Mouse (Mus musculus): ENCODE data around the gene Ttll3.

Ttll3 gene

DNA sequence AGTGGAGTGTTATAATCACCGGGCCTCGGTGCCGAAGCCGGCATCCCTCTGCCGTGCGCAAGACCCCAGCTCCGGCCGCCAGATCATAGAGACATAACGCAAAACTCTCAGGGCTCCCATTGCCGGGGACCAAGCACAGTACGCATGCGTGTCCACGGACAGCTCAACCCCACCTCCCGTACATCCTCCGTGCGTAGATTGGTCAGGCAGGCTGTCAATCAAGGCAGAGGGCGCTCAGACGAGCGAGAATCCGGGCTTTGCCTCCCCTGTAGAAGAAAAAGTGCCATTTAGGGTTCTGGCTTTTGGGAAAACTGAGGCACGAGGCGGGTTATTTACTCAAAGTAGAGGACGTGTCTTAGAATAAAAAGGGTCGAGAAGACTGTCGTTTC, 30.1 kb downstream of the Ttll3 start, which contains the start of gene Rpusd3:
Gene Rpusd3, minus strand, starts transcription at position 142 of the 389 bp plus-strand sequence.
- DNase-seq (ENCODE audit: low spot score in 2 of 2), result peak; percentile 97 to 99

DNA sequence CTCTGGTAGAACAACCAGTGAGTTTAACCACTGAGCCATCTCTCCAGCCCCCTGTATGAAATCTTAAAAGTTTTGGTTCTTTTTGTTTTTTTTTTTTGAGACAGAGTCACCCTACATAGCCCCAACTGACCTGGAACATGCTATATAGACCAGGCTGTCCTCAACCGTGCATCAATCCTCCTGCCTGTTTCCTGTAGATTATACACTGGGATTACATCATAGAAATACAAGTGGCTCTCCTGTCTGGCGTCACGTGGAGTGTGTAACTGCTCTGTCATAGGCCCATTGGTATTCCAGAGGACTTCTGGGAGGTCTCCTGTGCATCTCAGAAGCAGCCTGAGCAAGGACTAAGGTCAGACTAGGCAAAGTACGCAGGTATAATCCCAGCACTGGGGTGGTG, 33.9 kb downstream of the Ttll3 start:
- DNase-seq (ENCODE audit: low spot score in 2 of 2), result no peak

DNA sequence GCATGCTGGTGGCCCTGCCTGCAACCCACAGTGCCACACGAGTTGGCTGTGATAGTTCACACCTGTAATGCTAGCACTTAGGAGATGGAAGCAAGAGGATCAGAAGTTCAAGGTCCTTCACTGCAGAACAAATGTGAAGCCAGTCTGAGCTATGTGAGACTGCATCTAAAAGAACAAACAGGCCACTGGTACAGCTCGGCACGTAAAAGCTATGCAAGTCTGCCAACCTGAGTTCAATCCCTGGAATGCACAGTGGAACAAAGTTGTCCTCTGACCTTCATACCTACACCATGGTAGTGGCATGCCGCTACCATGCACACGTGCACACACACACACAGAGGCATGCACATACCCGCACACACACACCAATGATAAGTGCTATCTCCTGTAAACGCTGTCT, 35.1 kb downstream of the Ttll3 start:
- no peak for DNase-seq (ENCODE audit: low spot score in 2 of 2)

DNA sequence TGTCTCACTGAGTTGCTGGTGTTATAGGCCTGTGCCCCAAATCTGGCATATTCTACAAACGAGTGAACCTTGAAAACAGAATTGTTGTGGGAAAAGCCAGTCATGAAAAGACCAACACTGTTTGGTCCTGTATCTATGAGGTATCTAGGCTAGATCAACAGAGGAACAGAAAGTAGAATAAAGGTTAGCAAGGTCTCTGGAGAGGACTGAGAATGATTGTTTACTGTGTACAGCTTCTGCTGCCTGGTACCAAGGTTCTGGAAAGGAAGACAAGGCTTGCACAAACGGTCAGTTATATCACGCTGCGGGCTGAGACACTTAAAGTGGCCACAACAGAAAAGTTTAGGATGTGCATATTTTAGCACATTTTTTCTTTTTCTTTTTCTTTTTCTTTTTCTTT, 37.6 kb downstream of the Ttll3 start:
- DNase-seq (ENCODE audit: low spot score in 2 of 2), result no peak

DNA sequence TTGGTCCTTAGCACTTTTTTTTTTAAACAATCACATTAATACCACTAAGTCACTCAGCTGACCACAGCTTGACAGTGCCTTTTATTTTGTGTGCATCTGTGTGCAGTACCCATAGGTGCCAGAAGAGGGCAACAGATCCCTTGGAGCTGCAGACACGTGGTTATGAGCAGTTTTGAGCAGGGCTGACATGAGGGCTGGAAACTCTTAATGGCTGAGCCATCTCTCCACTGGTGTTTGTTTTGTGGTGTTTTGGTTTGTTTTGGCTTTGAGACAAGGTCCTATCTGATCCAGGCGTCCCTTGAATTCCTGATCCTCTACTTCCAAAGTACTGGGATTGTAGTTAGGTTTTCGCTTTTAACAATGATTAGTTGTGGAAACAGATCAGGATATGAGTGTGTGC, 38.3 kb downstream of the Ttll3 start:
- DNase-seq (ENCODE audit: low spot score in 2 of 2), result no peak

DNA sequence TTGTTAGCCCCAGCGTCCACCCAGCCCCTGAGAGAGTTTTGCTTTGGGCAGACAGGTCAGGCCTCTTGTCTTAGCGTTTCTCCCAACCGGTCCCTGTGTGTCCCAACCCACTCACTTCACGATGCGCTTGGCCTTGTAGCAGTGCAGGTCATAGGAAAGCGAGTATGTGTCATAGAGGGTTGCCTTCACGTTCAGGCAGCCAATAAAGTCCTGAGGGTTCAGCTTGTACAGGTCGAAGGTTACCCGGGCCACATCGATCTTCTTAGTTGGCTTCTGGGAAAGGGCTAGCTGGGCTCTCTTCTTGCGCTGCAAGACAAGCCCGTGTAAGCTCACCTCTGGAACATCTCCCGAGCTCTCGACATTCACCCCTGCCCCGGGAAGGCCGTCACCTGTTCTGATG, 38.9 kb downstream of the Ttll3 start:
- no peak for DNase-seq (ENCODE audit: low spot score in 2 of 2)

DNA sequence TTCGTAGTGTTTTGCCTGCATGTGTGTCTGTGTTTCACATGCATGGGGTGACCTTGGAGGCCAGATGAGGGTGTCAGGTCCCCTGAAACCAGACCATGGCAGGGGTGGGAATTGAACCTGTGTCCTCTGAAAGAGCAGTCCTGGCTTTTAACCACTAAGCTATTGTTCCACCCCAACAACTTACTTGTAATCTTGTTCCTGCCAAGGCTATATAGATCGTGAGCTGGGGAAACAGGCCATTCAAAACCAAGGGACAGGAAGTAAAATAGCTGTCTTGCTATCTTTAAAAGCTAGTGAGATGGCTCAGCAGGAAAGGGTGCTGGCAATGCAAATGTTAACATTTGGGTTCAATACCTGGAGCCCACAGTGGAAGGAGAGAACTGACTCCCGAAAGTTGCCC, 40.9 kb downstream of the Ttll3 start:
- DNase-seq (ENCODE audit: low spot score in 2 of 2), result no peak

DNA sequence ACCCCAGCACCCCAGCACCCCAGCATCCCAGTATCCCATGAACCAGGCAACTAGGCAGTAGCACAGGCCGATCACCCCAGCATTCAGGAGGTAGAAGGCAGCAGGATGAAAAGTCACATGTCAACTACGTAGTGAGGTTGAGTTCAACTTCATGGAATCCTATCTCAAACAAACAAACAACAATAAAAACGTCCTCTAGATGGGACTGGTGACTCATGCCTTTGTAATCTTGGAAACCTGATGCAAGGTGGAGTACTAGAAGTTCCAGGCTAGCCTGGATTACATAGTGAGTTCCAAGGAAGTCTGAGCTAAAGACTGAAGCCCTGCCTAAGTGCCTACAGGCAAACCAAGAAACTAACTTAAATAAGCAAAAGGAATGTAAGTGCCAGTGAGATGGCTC, 41.8 kb downstream of the Ttll3 start:
- DNase-seq (ENCODE audit: low spot score in 2 of 2), result no peak

DNA sequence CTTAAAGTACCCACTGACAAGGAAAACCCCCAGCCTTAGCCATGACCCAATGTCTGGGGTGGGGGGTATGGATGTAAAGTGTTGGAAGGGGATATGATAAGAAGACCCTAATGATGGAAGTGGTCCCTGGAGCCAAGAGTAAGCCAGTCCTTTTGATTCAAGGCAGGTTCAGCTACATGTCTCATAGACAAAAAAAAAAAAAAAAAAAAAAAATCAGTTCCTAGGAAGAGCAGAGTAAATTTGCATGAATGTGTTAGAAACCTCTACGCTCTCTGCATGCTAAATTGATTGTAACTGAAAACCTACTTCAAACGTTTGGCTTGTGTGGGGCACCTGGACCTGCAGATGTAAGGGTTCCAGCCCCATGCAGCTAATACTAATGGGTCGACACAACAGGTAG, 42.7 kb downstream of the Ttll3 start:
- DNase-seq (ENCODE audit: low spot score in 2 of 2), result no peak

DNA sequence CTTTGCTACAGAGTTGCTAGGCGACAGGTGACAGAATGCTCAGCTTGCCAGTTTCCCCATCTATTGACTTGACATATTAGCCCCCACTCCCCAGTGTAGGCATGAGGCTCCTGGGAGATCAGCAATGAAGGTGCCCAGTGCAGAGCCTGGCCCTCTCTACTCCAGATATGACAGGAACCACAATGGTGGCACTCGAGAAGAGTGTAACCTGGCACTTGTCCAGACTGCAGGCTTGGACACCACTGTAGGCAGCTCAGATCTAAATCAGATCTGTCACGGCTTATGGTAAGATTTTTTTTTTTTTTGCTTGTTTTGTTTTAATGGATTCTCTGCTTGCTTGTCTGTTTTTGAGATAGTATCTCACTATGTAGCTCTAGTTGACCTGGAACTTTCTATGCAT, 44.6 kb downstream of the Ttll3 start:
- no peak for DNase-seq (ENCODE audit: low spot score in 2 of 2)

DNA sequence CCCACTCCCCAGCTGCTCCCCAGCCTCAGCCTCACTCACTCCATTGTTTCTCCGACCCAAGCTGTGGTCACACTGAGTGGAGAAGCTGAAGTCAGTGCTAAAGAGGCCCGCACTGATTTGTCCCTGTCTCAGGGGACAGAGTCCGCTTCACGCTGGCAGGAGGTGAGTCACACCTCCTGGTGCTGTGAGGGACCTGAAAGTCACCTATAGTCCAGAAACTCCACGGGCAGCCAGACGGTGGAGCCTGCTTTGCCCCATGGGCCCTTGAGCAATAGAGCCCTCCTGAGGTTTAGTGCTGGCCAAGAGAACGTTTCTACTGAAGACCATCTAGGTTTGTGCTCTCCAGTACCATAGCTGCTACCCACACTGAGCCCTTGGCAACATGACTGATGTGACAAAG, 45.6 kb downstream of the Ttll3 start:
- DNase-seq (ENCODE audit: low spot score in 2 of 2), result no peak

DNA sequence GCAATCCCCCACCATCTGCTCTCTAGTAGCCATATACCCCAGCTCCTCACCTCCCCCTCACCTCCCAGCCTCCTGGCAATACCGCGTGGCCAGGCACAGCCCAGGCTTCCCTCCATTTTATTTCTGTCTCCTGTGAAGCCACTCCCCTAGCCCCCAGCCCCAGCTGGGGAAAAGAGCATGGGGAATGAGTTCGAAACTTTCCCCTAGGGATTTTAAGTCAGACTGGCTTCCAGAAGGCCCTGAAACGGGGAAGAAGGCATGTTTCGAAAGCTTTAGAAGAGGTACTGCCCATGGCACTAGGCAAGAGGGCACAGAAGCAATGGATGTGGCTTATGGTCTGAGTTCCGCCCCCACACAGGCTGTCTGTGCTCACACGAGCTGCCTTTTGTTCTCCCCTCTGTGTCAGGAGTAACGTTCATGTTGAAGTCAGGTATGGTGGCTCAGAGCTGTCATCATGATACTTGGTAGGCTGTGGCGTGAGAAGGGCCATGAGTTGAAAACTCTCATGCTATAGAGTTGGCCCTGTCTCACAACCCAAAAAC, 46.7 kb downstream of the Ttll3 start, which contains the start of gene Cidec:
Gene Cidec, minus strand, starts transcription at position 97 of the 542 bp plus-strand sequence.
- no peak for DNase-seq (ENCODE audit: low spot score in 2 of 2)

DNA sequence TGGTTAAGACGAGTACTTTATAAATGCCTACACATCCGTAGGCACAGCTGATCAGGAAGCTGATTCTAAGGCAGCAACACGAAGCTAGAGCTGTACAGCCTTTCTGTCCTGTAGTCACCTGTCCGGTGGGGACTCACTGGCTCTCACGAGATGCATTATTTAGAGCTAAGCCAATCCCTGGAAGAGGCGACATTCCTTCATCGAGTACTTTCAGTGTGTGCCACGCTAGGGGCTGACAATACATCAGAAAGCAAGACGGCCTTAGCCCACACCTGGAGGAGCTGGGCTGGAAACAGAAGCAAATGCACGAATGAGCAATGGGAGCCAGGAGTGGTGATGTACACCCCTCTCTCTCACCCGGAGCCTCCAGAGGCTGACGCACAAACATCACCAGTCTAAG, 48.1 kb downstream of the Ttll3 start:
- DNase-seq (ENCODE audit: low spot score in 2 of 2), result no peak

DNA sequence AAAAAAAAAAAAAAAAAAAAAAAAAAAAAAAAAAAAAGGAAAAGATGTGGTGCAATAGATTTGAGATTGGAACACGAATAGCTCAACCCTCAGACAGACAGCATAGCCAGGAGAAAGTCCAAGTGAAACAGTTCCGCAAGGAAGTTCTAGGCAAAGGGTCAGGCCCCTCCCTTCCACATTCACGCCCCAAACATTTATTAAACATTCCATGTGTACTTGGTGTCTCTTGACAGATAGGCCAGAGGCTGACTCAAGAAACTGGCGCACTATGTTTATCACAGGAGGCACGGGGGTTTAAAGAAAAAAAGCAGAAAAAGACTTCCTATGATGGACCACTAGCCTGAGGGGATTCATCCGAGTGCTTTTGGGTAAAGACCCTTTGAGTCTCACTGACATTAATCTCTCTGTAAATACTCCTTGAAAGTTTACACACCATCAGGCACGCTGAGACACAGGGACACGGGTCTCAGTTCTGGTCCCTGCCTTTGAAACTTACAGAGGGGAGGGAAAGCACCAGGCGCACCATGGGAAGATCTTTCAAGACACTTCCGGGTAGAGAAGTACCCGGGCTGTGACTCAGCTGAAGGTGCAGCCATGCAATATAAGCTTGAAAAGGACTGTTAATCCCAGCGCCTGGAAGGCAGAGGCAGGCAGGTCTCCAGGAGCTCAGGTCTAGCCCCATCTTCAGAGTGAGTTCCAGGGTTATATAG, 49.8 kb downstream of the Ttll3 start:
- no peak for DNase-seq (ENCODE audit: low spot score in 2 of 2)

DNA sequence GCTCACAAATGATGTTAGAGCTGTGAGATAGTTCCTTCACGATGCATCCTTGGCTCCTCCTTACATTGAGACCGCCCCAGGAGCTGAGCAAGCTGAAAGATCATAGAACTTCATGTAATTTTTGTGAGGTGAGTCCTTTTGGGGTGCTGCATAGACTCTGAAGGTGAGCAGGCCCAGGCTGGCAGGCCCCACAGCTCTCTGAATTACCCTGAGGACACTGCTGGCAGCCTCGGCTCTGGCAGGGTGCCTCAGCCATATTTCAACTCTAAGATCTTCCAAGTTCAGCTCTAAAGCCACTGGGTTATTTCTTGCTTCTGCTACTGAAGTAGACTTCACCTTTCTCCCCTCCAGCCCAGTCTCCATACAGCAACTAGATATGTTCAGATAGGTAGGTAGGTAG, 51.6 kb downstream of the Ttll3 start:
- no peak for DNase-seq (ENCODE audit: low spot score in 2 of 2)

DNA sequence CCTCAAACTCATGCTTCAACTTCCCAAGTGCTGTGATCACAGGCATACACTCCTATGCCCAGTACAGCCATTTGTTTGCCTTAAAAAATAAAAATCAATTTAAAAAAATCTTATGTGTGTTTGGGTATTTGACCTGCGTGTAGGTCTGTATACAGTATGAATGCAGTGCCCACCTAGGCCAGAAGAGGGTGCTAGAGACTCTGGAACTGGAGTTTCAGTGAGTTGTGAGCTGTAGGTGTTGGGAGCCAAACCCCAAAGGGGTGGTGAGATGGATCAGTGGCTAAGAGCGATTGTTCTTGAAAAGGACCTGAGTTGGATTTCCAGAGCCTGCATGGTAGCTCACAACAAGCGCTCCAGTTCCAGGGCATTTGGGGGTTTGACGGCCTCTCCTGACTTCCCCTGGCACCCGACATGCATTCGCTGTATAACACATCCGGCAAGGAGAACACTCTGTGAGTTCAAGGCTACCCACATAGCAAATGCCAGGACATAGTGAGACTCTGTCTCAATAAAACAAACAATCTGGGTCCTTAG, 52.2 kb downstream of the Ttll3 start:
- DNase-seq (ENCODE audit: low spot score in 2 of 2), result peak; percentile 58 to 71

DNA sequence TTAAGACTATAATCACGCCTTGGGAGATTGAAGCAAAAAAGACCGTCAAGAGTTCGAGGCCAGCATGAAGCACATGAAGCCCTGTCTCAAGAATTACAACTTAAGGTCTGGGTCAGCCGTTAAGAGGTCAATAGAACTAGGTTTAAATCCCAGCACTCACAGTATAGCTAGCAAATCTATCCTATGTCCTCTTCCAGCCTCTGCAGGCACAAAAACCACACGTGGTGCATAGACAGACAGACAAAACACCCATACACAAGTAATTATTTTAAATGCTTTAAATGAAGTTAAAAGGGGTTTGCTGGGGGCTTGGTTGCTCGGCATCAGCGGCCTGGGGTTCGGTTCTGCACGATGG, 53.0 kb downstream of the Ttll3 start:
- DNase-seq (ENCODE audit: low spot score in 2 of 2), result no peak

DNA sequence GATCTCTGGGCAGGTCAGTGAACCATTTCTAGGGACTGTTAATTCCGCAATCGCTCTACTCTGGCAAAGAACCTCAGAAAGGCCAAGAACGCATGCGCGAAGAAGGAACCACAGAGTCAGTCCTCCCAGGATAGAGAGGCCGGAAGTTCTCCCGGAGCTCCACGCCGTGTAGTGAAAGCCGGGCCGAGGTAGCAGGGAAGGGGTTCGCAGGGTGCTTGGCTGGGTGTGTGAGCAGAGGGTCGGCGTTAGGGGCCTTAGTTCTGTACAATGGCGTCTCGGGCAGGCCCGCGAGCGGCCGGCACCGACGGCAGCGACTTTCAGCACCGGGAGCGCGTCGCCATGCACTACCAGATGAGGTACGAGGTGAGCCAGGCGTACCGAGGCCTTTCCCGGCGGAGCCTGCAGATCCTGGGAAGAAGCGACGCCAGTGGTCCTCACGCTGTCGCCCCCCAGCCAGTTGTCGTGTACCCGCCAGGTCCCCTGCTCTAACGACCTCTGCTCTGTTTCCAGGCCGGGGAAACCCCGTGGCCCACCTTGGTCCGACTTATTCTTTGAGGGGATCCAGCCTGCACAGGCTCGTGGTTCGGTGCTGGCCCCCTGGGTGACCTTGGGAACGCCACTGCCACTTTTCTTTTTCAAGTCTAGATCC, 53.5 kb downstream of the Ttll3 start, which contains the start of gene Jagn1:
Gene Jagn1, plus strand, starts transcription at position 128 of the 649 bp plus-strand sequence.
- peak; percentile 93 to 94 for DNase-seq (ENCODE audit: low spot score in 2 of 2)

DNA sequence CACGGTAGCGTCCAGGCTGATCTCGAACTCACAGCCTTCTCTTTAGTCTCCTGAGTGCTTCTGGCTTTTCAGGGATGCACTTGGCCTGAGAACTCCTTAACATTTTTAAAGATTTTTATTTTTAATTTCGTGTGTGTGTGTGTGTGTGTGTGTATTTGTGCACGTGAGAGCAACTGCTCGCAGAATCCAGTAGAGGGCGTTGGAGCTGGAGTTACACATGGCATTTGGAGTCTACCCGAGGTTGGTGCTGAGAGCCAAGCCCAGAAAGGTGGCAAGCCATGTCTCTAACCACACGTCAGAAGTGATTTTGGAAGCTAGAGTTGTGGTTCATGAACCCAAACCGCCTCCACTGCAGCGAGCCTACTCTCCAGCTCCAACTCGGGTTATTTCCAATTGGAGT, 54.0 kb downstream of the Ttll3 start:
- DNase-seq (ENCODE audit: low spot score in 2 of 2), result no peak

DNA sequence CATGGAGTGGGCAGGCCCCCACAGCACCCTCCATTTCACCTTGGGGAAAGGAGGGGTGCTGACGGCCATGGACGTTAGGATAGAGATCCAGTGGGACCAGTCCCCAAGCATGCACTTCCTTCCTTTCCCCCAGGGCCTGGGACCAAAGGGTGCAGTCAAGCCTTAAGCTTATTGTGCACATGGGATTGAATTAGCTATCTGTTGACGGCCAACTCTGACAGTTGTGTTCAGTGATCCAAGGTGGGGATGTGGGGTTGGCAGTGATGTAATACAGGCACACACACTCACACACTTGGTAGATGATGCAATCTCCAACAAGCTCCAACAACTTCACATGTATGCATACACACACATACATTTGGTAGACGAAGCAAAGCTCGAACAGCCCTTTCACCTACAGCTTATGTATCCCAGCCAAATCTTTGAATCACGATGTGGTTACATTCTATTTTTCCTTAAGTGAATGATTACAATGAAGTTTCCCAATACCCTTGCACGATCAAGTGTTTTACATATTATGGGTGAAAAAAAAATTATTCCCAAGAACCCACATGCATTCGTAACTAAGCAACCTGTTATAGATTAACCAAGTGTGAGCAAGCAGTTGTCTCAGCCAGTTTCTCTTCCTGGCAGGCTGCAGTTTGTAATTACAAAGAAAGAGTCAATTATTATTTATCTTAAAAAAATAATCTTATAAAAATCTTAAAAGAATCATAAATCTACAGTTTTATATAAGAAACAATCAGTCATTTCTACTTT, 55.3 kb downstream of the Ttll3 start:
- no peak for DNase-seq (ENCODE audit: low spot score in 2 of 2)

DNA sequence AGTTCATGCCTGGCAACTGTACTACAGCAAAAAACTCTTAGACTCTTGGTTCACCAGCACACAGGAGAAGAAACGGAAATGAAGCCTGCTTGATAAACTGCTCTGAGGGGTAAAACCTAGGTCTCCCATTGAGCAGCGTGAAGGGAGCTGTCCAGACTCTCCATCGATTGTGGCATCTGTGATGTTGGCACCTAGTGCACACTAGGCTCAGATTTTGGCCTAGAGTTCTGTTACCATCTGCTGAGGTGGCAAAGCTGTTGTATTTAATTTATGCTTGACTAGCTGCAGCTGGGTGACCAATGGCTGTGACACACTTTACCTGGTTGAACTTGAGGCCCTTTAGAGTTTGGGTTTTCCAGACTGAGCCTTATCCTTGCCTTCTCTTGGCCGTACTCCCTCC, 58.6 kb downstream of the Ttll3 start:
- DNase-seq (ENCODE audit: low spot score in 2 of 2), result no peak

DNA sequence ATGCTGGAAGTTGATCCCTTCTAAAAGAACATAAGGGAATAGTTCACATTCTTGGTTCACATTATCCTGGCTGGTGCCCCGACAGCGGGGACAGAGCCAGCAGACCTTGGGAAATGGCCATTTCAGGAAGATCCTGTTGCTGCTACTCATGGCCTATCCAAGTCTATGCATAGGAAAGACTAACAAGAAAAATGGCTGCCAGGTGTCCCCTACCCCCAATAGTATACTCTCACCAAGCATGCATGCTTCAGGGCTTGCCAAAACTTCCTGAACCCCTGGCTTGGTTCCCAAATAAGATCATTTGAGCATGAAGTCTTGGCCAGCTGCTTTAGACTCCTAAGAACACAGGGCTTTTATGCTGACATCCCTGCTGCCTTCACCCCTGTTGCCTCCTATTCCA, 62.8 kb downstream of the Ttll3 start:
- no peak for DNase-seq (ENCODE audit: low spot score in 2 of 2)

All from right cerebral cortex, postnatal 10 days (tissue).